Mouse (Mus musculus): ENCODE results near the gene Rnf123.

- peak; percentile 98 for TF ChIP-seq CTCF (IDR thresholded peaks at IDR 0.05; ENCODE audit: low read depth)
- TF ChIP-seq EP300 (IDR thresholded peaks at IDR 0.05; ENCODE audit: low read depth): no peak
Measured at GRCm38 (mm10) chr9:108052885-108053664, 30.1 kb downstream of the Rnf123 start, which contains the start of gene Amigo3.

Measured in liver, postnatal 0 days (tissue).